In genomic region chr2:165901127-165901384, GRCm38 (mm10) we compare ENCODE assay signal across 10 mouse cellular contexts. TPM values are rescaled to one million over a fixed set of nuclear protein-coding genes. Genes with fewer than 3 reads are reported as not detected.
A peak's percentile ranks its signal among the peaks of the same experiment; 100 is the strongest.
DNase-seq lines count a peak whose midpoint lies in the region; ATAC-seq lines count a peak whose summit lies in the region.
"Had no signal": no experiment of that assay in that cellular context is flagged by ENCODE, and none has a peak within 500 bp of the region (broad histone marks: within the 10 kb centered on the region; RNA-seq: fewer than 3 reads in every experiment).

No protein-coding gene starts in this region.

- H3K27ac ChIP-seq in hindbrain, embryonic 13.5 days = peak overlapping the region; percentile 52; the same call in 1 of the 2 replicates
- H3K27ac ChIP-seq in hindbrain, embryonic 12.5 days = no peak overlapping the region
- peak overlapping the region; percentile 73; the same call in 1 of the 2 replicates for H3K27ac ChIP-seq in neural tube, embryonic 11.5 days (ENCODE audit: low read depth, low read length)
- H3K27ac ChIP-seq in limb, embryonic 11.5 days (replicated peaks; ENCODE audit: low read depth, low read length) = peak overlapping the region; percentile 84
- H3K27ac ChIP-seq: hindbrain, embryonic 15.5 days had no signal

- DNase-seq in neural tube, embryonic 11.5 days (ENCODE audit: low spot score) = no peak
- no peak for DNase-seq in neural tube, embryonic 10.5 days (ENCODE audit: extremely low spot score, low spot score)
- no peak for DNase-seq in limb, embryonic 11.5 days (ENCODE audit: low spot score)
- DNase-seq in gastrocnemius, postnatal 10 days = no peak
- no peak for DNase-seq in testis, postnatal 14 days (ENCODE audit: low spot score)
- DNase-seq: adrenal gland, postnatal 25 days; cerebellum, postnatal 14 days had no signal

- H3K4me1 ChIP-seq in hindbrain, embryonic 13.5 days (replicated peaks) = peaks cover 25% of the 10 kb centered on the region
- peaks cover 28% of the 10 kb centered on the region for H3K4me1 ChIP-seq in hindbrain, embryonic 12.5 days
- H3K4me1 ChIP-seq in neural tube, embryonic 11.5 days (ENCODE audit: control insufficient read depth, insufficient read depth, low read length) = peaks cover 16% of the 10 kb centered on the region
- peaks cover 22% of the 10 kb centered on the region for H3K4me1 ChIP-seq in limb, embryonic 11.5 days (ENCODE audit: control insufficient read depth, insufficient read depth, low read length)

- WGBS in hindbrain, embryonic 13.5 days = 23% methylated on average over 3 of the region's 3 CpGs
- WGBS in hindbrain, embryonic 12.5 days = 37% methylated on average over 3 of the region's 3 CpGs
- WGBS in neural tube, embryonic 11.5 days = 25% methylated on average over 3 of the region's 3 CpGs
- 8% methylated on average over 3 of the region's 3 CpGs for WGBS in limb, embryonic 11.5 days

- H3K9ac ChIP-seq in hindbrain, embryonic 13.5 days = no peak overlapping the region
- no peak overlapping the region for H3K9ac ChIP-seq in hindbrain, embryonic 12.5 days
- no peak overlapping the region for H3K9ac ChIP-seq in neural tube, embryonic 11.5 days (ENCODE audit: low read length)
- no peak overlapping the region; the same call in 1 of the 2 replicates for H3K9ac ChIP-seq in limb, embryonic 11.5 days (ENCODE audit: low read length)

- no peaks in the 10 kb centered on the region for H3K9me3 ChIP-seq in hindbrain, embryonic 13.5 days
- no peaks in the 10 kb centered on the region for H3K9me3 ChIP-seq in hindbrain, embryonic 12.5 days (replicated peaks)
- no peaks in the 10 kb centered on the region for H3K9me3 ChIP-seq in neural tube, embryonic 11.5 days (ENCODE audit: control insufficient read depth, low read length)
- H3K9me3 ChIP-seq in limb, embryonic 11.5 days (ENCODE audit: control insufficient read depth, low read length) = no peaks in the 10 kb centered on the region
- H3K9me3 ChIP-seq: hindbrain, embryonic 15.5 days had no signal

- no peak for ATAC-seq in hindbrain, embryonic 13.5 days (ENCODE audit: low FRiP score)
- no peak for ATAC-seq in hindbrain, embryonic 12.5 days (ENCODE audit: low FRiP score)
- ATAC-seq in neural tube, embryonic 11.5 days (ENCODE audit: insufficient read depth, low FRiP score, low TSS enrichment) = no peak
- ATAC-seq in limb, embryonic 11.5 days (ENCODE audit: insufficient number of reproducible peaks, low FRiP score, low TSS enrichment, low read depth) = no peak

- H3K4me3 ChIP-seq in hindbrain, embryonic 13.5 days = no peak overlapping the region
- no peak overlapping the region for H3K4me3 ChIP-seq in hindbrain, embryonic 12.5 days
- no peak overlapping the region for H3K4me3 ChIP-seq in neural tube, embryonic 11.5 days (ENCODE audit: low read depth, low read length)
- no peak overlapping the region for H3K4me3 ChIP-seq in limb, embryonic 11.5 days (ENCODE audit: low read depth, low read length)
- H3K4me3 ChIP-seq: hindbrain, embryonic 15.5 days had no signal

- H3K4me2 ChIP-seq in hindbrain, embryonic 13.5 days = no peak overlapping the region
- H3K4me2 ChIP-seq in hindbrain, embryonic 12.5 days (replicated peaks) = no peak overlapping the region
- H3K4me2 ChIP-seq in neural tube, embryonic 11.5 days (ENCODE audit: low read depth) = no peak overlapping the region
- peak overlapping the region; percentile 28; the same call in 1 of the 2 replicates for H3K4me2 ChIP-seq in limb, embryonic 11.5 days (ENCODE audit: low read depth, severe bottlenecking)

- no peaks in the 10 kb centered on the region for H3K36me3 ChIP-seq in hindbrain, embryonic 13.5 days
- no peaks in the 10 kb centered on the region for H3K36me3 ChIP-seq in hindbrain, embryonic 12.5 days
- no peaks in the 10 kb centered on the region; the same call in 1 of the 2 replicates for H3K36me3 ChIP-seq in neural tube, embryonic 11.5 days (ENCODE audit: control insufficient read depth, insufficient read depth, low read length)
- no peaks in the 10 kb centered on the region for H3K36me3 ChIP-seq in limb, embryonic 11.5 days (ENCODE audit: control insufficient read depth, insufficient read depth, low read length)
- H3K36me3 ChIP-seq: hindbrain, embryonic 15.5 days had no signal

- no peaks in the 10 kb centered on the region for H3K27me3 ChIP-seq in hindbrain, embryonic 13.5 days
- no peaks in the 10 kb centered on the region for H3K27me3 ChIP-seq in hindbrain, embryonic 12.5 days
- no peaks in the 10 kb centered on the region for H3K27me3 ChIP-seq in neural tube, embryonic 11.5 days (ENCODE audit: control insufficient read depth, insufficient read depth, low read length)
- H3K27me3 ChIP-seq in limb, embryonic 11.5 days (ENCODE audit: control insufficient read depth, insufficient read depth, low read length) = no peaks in the 10 kb centered on the region
- H3K27me3 ChIP-seq: hindbrain, embryonic 15.5 days had no signal

RNA-seq across cellular contexts. Expression of gene Zmynd8, which starts 2.2 kb away (rescaled TPM):
- polyA plus RNA-seq in hindbrain, embryonic 13.5 days (2015; fragmentation: Nextera tagmentation; extraction: Ambion mirVana) = 82.2 and 86.6 TPM in 2 replicates
- polyA plus RNA-seq in hindbrain, embryonic 12.5 days (2016; fragmentation: Nextera tagmentation; extraction: Ambion mirVana) = 71.8 and 72.1 TPM in 2 replicates
- 52.9 and 54.5 TPM in 2 replicates for polyA plus RNA-seq in neural tube, embryonic 11.5 days (2014; fragmentation: Nextera tagmentation; extraction: Ambion mirVana)
- polyA plus RNA-seq in limb, embryonic 11.5 days (2014; fragmentation: Nextera tagmentation; extraction: Ambion mirVana) = 43.5 and 46.9 TPM in 2 replicates
- 10 to 100 TPM; 29.6 to 30.4 TPM for total RNA-seq in gastrocnemius, postnatal 10 days (2021)
